Mouse (Mus musculus) adrenal gland, postnatal 36 days (tissue): ENCODE measurements around the gene Asic1. TPM values are rescaled to one million over a fixed set of nuclear protein-coding genes. Genes with fewer than 3 reads are reported as not detected.
"Not testable (repeated sequence)": the region's sequence is repeated elsewhere in the genome, so short reads cannot be mapped to it uniquely, and the experiment has no call there.

ENCODE experiments used
- DNase-seq, 2 experiments: peaks; one replicate each; pipeline ENCODE4 v3.0.0; 2021; ENCODE audit warnings: mixed read lengths in 1 of 2
- total RNA-seq, 2 experiments: library from RNA; stranded (reverse); gene quantifications; 2 replicates each; pipeline ENCODE4 v1.2.3; 2021

The Asic1 gene
- total RNA-seq, 2 experiments from 2014 or later, result 0.53 to 0.56 TPM

DNA sequence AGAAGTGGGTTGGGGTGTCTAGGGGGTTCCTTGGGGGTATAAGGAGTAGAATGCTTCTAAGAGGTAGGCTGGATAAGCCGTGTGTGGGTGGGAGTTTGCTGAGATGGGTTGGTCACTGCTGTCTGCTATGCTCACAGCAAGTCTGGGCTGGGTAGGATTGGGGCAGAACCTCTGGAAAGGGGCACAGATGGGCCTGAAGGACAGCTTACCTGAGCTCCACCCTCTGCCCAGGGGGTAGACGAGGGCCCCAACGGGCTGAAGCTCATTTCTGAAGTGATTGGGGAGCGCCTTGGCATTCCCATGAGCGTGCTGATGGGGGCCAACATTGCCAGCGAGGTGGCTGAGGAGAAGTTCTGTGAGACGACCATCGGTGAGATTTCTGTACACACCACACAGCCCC is 49.7 kb downstream of the Asic1 start:
- DNase-seq, result no peak

GRCm38 (mm10) chr15:99721921-99722743 is 52.0 kb downstream of the Asic1 start:
- peak in 1 of 2 experiments; percentile 54 for DNase-seq

DNA sequence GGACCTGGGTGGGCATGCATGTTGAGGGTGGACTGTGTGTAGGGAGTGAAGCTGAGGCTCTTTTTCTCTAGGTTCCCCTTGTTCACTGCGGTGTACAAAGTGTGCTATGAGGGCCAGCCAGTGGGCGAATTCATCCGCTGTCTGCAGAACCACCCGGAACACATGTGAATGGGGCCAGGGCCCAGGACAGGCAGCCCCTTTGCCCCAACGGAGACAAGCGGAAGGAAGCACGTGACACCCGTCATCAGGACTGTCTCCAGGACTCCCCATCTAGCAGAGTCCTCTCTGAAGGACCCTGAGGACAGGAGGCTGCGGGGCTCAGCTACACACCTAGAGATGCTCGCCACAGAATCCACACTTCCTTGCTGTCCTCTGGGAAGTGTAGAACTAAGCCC is 52.9 kb downstream of the Asic1 start:
- no peak for DNase-seq

GRCm38 (mm10) chr15:99723515-99724291 is 53.5 kb downstream of the Asic1 start:
- DNase-seq, result peak; percentile 91 to 92

DNA sequence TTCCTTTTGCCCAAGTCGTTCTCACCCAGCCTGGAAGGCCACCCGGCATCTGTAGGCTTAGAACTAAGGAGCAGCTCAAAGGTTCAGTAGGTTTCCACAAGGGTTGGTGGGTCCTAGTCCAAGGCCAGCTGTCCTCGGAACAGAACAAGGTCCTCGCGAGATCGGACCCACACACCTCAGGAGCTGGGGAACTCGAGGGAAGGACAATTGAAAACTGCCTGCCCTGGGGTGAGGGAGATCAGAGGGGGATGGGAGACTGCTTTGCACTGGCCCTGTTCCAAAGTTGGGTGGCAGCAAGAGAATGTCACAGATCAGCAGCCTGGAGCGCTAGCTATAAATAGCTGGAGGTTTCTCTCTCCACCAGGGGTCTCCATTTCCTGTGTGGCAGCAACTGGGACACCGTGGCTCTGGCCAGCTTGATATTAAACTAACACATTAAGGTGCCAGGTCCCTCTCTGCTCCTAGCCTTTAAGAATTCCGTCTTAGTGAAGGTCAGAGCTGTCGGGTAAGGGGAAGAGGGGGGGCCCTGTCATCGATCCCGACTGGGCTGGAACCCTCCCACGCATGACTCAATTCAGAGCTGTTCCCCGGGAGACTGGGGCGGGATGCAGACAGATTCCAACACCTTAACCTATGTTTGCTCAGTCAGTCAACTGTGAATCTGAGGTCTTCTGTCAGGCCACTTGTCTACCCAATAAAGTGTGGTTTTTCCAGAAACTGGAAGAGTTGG is 54.3 kb downstream of the Asic1 start:
- DNase-seq, result peak; percentile 86 to 89

DNA sequence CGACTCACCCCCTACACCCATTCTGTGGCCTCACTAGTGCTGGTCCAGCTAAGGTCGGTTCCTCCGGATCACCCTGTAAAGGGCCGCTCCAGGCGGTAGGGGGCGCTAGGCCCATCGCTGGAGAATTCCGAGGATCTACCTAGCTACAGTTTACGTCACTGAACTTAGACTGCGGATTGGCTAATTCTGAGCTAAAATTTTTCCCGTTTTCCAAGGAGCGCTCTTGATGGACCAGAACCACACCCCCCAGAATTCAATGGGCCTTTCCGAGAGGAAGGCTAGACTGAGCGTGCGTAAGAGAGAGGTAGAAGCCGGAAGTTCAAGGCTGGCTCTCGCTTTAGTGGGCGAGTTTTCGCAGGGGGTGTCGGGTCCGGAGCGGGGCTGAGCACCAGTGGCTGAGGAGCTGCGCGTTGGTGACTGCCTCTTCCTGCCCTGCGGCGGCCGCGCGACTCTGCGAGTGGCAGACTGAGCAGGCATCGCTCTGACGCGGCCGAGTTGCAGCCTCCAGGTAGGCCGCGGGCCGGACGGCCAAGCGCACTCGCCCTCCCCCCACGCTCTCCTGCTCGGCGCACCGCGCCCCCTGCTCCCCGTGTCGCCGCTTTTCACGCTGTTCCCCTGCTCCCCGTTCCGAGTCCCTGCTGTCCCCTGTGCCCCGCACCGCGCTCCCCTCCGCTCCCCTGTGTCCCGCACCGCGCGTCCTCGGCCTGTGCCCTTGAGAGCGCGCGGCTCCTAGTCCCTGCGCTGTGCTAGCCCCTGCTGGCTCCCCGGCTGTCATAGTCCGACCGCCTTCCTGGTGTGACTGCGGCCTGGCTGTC is 55.4 kb downstream of the Asic1 start, which contains the start of gene Cox14:
Gene Cox14 (plus strand): TSS at position 278 of the 815 bp plus-strand sequence.
- peak; percentile 91 to 94 for DNase-seq

DNA sequence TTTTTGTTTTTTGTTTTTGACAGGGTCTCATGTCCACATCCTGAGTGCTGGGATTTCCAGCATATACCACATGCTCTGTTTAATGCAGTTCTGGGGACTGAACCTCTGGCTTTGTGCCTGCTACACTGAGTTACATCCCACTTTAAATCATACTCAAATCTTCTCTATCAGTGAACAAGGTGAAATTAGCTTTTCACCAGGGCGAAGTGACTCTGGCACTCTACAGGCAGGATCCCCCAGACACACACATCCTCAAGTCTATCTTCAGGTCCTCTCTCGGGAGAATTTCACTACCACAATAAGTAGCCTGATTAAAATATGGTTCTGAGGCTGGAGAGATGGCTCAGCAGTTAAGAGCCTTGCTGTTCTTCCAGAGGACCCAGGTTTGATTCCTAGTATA is 56.4 kb downstream of the Asic1 start:
- no peak for DNase-seq

GRCm38 (mm10) chr15:99727039-99727438 is 56.9 kb downstream of the Asic1 start:
- not testable (repeated sequence) for DNase-seq

- no peak for DNase-seq
These were observed 57.4 kb downstream of the Asic1 start for GRCm38 (mm10) chr15:99727525-99727924.

GRCm38 (mm10) chr15:99728211-99728610 is 58.0 kb downstream of the Asic1 start:
- DNase-seq, result no peak

DNA sequence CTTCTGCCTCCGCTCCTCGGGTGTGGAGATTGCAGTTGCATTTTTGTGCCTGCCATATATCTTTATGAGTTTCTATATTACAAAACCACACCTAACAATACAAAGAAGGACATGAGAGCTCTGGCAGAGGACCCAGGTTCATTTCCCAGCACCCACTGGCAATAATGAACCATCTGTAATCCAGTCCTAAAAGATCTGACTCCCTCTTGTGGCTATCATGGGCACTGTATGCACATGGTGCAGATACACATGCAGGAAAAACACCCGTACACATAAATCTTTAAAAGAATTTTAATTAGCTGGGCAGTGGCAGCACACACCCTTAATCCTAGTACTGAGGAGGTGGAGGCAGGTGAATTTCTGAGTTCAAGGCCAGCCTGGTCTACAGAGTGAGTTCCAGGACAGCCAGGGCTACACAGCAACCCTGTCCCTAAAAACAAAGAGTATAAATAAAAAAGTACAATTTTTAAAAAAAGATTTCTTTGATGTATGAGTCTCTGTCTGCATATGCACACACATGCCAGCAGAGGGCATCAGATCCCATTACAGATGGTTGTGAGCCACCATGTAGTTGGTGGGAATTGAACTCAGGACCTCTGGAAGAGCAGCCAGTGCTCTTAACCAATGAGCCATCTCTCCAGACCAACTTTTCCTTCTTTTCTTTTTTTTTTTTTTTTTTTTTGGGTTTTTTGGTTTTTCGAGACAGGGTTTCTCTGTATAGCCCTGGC is 59.1 kb downstream of the Asic1 start:
- no peak for DNase-seq

DNA sequence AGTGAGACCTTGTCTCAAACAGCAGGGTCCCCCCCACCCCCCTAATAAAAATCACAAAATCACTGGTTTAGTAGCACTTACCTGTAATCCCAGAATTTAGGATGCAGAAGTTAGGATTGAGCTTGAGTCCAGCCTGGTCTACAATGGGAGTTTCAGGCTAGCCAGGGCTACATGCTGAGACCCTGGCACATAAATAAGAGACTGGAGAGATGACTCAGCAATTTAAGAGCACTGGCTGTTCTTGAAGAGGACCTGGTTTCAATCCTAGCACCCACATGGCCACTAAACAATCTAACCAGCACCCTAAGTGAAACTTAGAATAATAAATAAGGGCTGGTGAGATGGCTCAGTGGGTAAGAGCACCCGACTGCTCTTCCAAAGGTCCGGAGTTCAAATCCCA is 61.0 kb downstream of the Asic1 start:
- no peak for DNase-seq

DNA sequence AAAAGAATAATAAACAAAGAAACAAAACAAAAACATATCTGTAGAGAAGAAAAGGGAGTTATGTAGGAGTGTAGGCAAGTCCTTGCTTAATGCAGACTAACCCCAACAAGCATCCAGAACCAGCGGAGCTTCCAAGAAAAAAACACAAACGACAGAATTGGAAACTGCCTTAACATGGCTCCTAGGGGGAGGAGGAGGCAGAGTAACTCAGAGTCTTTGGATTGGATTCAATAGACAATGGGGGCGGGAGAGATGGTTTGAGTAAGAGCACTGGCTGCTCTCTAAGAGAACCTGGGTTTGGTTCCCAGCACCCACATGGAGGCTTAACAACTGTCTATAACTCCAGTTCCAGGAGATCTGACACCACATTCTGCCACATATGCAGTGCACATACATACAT is 61.5 kb downstream of the Asic1 start:
- DNase-seq, result no peak

DNA sequence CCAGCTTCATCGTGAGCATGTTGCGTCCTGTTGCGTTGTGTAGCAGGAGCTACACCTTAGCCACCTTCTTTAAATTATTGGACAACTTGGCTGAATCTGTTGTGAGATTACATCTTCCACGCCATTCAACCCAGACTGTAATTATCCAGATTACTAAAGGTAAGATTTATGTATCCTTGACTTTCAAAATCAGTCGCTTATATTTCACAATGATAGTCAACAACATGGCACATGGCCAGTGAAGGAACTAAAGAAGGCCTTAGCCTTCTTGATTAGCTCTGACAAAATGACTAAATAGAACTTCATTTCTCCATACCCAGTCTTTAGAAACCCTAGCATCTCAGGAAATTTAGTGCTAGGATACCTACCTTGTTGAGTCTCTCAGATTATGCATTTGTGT is 63.0 kb downstream of the Asic1 start:
- DNase-seq, result no peak

GRCm38 (mm10) chr15:99735631-99736030 is 65.5 kb downstream of the Asic1 start:
- peak; percentile 96 to 97 for DNase-seq

GRCm38 (mm10) chr15:99736675-99737074 is 66.5 kb downstream of the Asic1 start:
- no peak for DNase-seq

DNA sequence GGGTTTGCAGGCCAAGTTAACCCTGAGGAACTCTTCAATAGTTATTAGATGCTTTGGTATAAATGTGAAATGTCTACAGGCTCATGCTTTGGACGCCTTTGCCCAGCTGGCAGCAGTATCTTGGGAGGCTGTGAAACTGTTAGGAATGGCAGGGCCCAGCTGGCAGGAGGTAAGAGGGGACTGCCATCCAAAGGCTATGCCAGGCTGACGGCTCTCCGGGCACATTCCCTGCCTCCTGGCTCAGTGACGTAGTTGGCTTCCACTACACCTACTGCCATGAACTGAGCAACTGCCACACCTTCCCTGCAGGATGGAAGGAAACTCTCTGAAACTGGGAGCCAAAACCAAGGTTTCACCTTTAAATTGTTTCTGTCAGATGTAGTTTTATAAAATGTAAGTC is 70.1 kb downstream of the Asic1 start:
- no peak for DNase-seq
